Mouse (Mus musculus) cortical plate, adult 2 months (tissue): ENCODE measurements around the gene Chd4. TPM values are rescaled to one million over a fixed set of nuclear protein-coding genes. Genes with fewer than 3 reads are reported as not detected.

Experiments
- H3K27ac ChIP-seq: fragments of 200-500 bp; 2 replicates; pipeline ENCODE4 v1.5.1; 2012; ENCODE audit warnings: low read length, control low read depth, inconsistent platforms; ENCODE audit not compliant: insufficient read depth
- H3K4me1 ChIP-seq: fragments of 200-500 bp; 2 replicates; pipeline ENCODE4 v1.6.1; 2011; ENCODE audit warnings: low read length; ENCODE audit not compliant: control insufficient read depth, insufficient read depth
- H3K4me3 ChIP-seq: fragments of 200-500 bp; 2 replicates; pipeline ENCODE4 v1.5.1; 2011; ENCODE audit warnings: mild to moderate bottlenecking, low read length, control low read depth; ENCODE audit not compliant: insufficient read depth
- CTCF ChIP-seq: fragments of 200-500 bp; IDR thresholded peaks from 2 replicates; pipeline ENCODE4 v1.5.1; 2011; ENCODE audit warnings: mild to moderate bottlenecking, control low read depth, low read length; ENCODE audit not compliant: insufficient read depth; ENCODE audit errors: extremely low read depth
- POLR2A ChIP-seq: fragments of 200-500 bp; IDR thresholded peaks from 2 replicates; pipeline ENCODE4 v1.6.1; 2011; ENCODE audit warnings: mild to moderate bottlenecking, low read length, control low read depth; ENCODE audit not compliant: insufficient read depth; ENCODE audit errors: extremely low read depth
- polyA plus RNA-seq: library from polyadenylated mRNA; depleted of rRNA; stranded (reverse); fragments of >200 nt; gene quantifications from 2 replicates; pipeline ENCODE4 v1.2.3, GENCODE M21; 2012

Chd4 gene
- polyA plus RNA-seq, 1 experiment, result 79.0 TPM

- Histone ChIP-seq H3K27ac (peak overlapping the region; percentile 75), H3K4me3 (peak overlapping the region; percentile 80)
These were observed 51.0 kb downstream of the Chd4 start for GRCm38 (mm10) chr6:125146797-125147196.

GRCm38 (mm10) chr6:125147329-125147728, 51.5 kb downstream of the Chd4 start:
- peak overlapping the region; percentile 80 for H3K4me3 ChIP-seq
- H3K27ac ChIP-seq, result peak overlapping the region; percentile 75
- no peak for TF ChIP-seq CTCF
- TF ChIP-seq POLR2A, result no peak
- H3K4me1 ChIP-seq, result peaks cover 7% of the 10 kb centered on the region

More at GRCm38 (mm10) chr6:125146797-125147196, 51.0 kb downstream of the Chd4 start:
- H3K4me1 ChIP-seq, result peaks cover 7% of the 10 kb centered on the region
- no peak for TF ChIP-seq POLR2A
- TF ChIP-seq CTCF, result no peak

GRCm38 (mm10) chr6:125148251-125148925, 52.6 kb downstream of the Chd4 start:
- peaks cover 7% of the 10 kb centered on the region for H3K4me1 ChIP-seq
- peak overlapping the region; percentile 80 for H3K4me3 ChIP-seq
- no peak for TF ChIP-seq CTCF
- TF ChIP-seq POLR2A, result no peak; the same call in 1 of the 2 replicates
- H3K27ac ChIP-seq, result peak overlapping the region; percentile 82

GRCm38 (mm10) chr6:125148926-125149568, 53.3 kb downstream of the Chd4 start:
- peaks cover 7% of the 10 kb centered on the region for H3K4me1 ChIP-seq
- H3K4me3 ChIP-seq, result peak overlapping the region; percentile 80
- peak overlapping the region; percentile 82 for H3K27ac ChIP-seq
- no peak for TF ChIP-seq CTCF

- TF ChIP-seq POLR2A, result no peak
- TF ChIP-seq CTCF, result no peak
- Histone ChIP-seq H3K27ac (peak overlapping the region; percentile 82), H3K4me3 (peak overlapping the region; percentile 80), H3K4me1 (peaks cover 7% of the 10 kb centered on the region)
These were observed 53.8 kb downstream of the Chd4 start for GRCm38 (mm10) chr6:125149569-125149950.

GRCm38 (mm10) chr6:125152212-125153017, 56.6 kb downstream of the Chd4 start:
- Histone ChIP-seq H3K4me3 (no peak overlapping the region), H3K27ac (no peak overlapping the region; the same call in 1 of the 2 replicates), H3K4me1 (peaks cover 7% of the 10 kb centered on the region)
- TF ChIP-seq CTCF (no peak), POLR2A (no peak)

GRCm38 (mm10) chr6:125153018-125153389, 57.2 kb downstream of the Chd4 start:
- Histone ChIP-seq H3K4me1 (peaks cover 7% of the 10 kb centered on the region), H3K27ac (no peak overlapping the region), H3K4me3 (no peak overlapping the region)
- TF ChIP-seq CTCF (no peak), POLR2A (no peak)

- Histone ChIP-seq H3K27ac (no peak overlapping the region), H3K4me1 (peaks cover 5% of the 10 kb centered on the region), H3K4me3 (no peak overlapping the region)
- TF ChIP-seq POLR2A, result no peak
- no peak for TF ChIP-seq CTCF
These were observed 57.9 kb downstream of the Chd4 start for GRCm38 (mm10) chr6:125153682-125154081.

- no peak overlapping the region for H3K4me3 ChIP-seq
- 0 out of 2 replicates have a peak, but pooled peaks cover under 1% of the 10 kb centered on the region for H3K4me1 ChIP-seq
- no peak overlapping the region for H3K27ac ChIP-seq
- TF ChIP-seq CTCF, result peak; percentile 23; the same call in 1 of the 2 replicates
- TF ChIP-seq POLR2A, result no peak
These were observed 58.8 kb downstream of the Chd4 start for GRCm38 (mm10) chr6:125154550-125154949.
